Mouse (Mus musculus): Measurements from ENCODE around the gene Exd2. TPM values are rescaled to one million over a fixed set of nuclear protein-coding genes. Genes with fewer than 3 reads are reported as not detected.

The Exd2 gene
- 29.4 and 36.5 TPM in 2 replicates for polyA plus RNA-seq (2014; fragmentation: Nextera tagmentation; extraction: Ambion mirVana)

GRCm38 (mm10) chr12:80462942-80463651 lies at the start of gene Exd2:
Gene Exd2 (plus strand): TSS chr12:80463095.
- DNase-seq (ENCODE audit: low spot score) (peak; percentile 92), ATAC-seq (replicated peaks; ENCODE audit: low FRiP score, low TSS enrichment, low read depth) (peak; percentile 97)
- peak within 1 kb of the TSS; percentile 79 for H3K4me3 ChIP-seq (ENCODE audit: low read depth, low read length)
- no peaks in the 10 kb centered on the region for H3K27me3 ChIP-seq (replicated peaks; ENCODE audit: control insufficient read depth, insufficient read depth, low read length)
- H3K4me2 ChIP-seq (ENCODE audit: low read length): peak within 1 kb of the TSS; percentile 69
- H3K9ac ChIP-seq (ENCODE audit: low read length): peak within 1 kb of the TSS; percentile 75
- H3K4me1 ChIP-seq (replicated peaks; ENCODE audit: control insufficient read depth, insufficient read depth, low read length): peaks cover 5% of the 10 kb centered on the region; the same call in 1 of the 2 replicates
- H3K9me3 ChIP-seq (ENCODE audit: control insufficient read depth, low read length): no peaks in the 10 kb centered on the region
- H3K36me3 ChIP-seq (ENCODE audit: control insufficient read depth, insufficient read depth, low read length): no peaks in the 10 kb centered on the region
- peak within 1 kb of the TSS; percentile 77 for H3K27ac ChIP-seq (ENCODE audit: low read depth)
- WGBS: under 1% methylated on average over 44 of the region's 45 CpGs

GRCm38 (mm10) chr12:80415100-80415499 lies 47.8 kb upstream of the Exd2 start:
- no peaks in the 10 kb centered on the region for H3K4me1 ChIP-seq (replicated peaks; ENCODE audit: control insufficient read depth, insufficient read depth, low read length)
- no peak for DNase-seq (ENCODE audit: low spot score)
- 0 out of 2 replicates have a peak, but pooled peaks cover 11% of the 10 kb centered on the region for H3K9me3 ChIP-seq (ENCODE audit: control insufficient read depth, low read length)
- no peak overlapping the region for H3K4me2 ChIP-seq (ENCODE audit: low read length)
- H3K4me3 ChIP-seq (ENCODE audit: low read depth, low read length): no peak overlapping the region
- no peaks in the 10 kb centered on the region for H3K27me3 ChIP-seq (replicated peaks; ENCODE audit: control insufficient read depth, insufficient read depth, low read length)
- WGBS: 88% methylated on average over 2 of the region's 2 CpGs
- H3K36me3 ChIP-seq (ENCODE audit: control insufficient read depth, insufficient read depth, low read length): peaks cover 26% of the 10 kb centered on the region
- no peak overlapping the region for H3K9ac ChIP-seq (ENCODE audit: low read length)
- H3K27ac ChIP-seq (ENCODE audit: low read depth): no peak overlapping the region
- no peak for ATAC-seq (replicated peaks; ENCODE audit: low FRiP score, low TSS enrichment, low read depth)

- WGBS: 83% methylated on average over 3 of the region's 3 CpGs
- Histone ChIP-seq H3K27me3 (replicated peaks; ENCODE audit: control insufficient read depth, insufficient read depth, low read length) (no peaks in the 10 kb centered on the region), H3K27ac (ENCODE audit: low read depth) (no peak overlapping the region), H3K36me3 (ENCODE audit: control insufficient read depth, insufficient read depth, low read length) (peaks cover 18% of the 10 kb centered on the region; the same call in 1 of the 2 replicates), H3K9me3 (ENCODE audit: control insufficient read depth, low read length) (no peaks in the 10 kb centered on the region), H3K4me1 (replicated peaks; ENCODE audit: control insufficient read depth, insufficient read depth, low read length) (no peaks in the 10 kb centered on the region), H3K4me3 (ENCODE audit: low read depth, low read length) (no peak overlapping the region), H3K9ac (ENCODE audit: low read length) (no peak overlapping the region), H3K4me2 (ENCODE audit: low read length) (no peak overlapping the region)
- peak; percentile 7 for DNase-seq (ENCODE audit: low spot score)
- ATAC-seq (replicated peaks; ENCODE audit: low FRiP score, low TSS enrichment, low read depth): no peak
These were observed 35.2 kb upstream of the Exd2 start for GRCm38 (mm10) chr12:80427683-80428082.

- H3K27me3 ChIP-seq (replicated peaks; ENCODE audit: control insufficient read depth, insufficient read depth, low read length): no peaks in the 10 kb centered on the region
- no peak overlapping the region for H3K4me3 ChIP-seq (ENCODE audit: low read depth, low read length)
- H3K4me2 ChIP-seq (ENCODE audit: low read length): no peak overlapping the region
- WGBS: 63% methylated on average over 4 of the region's 4 CpGs
- no peaks in the 10 kb centered on the region for H3K9me3 ChIP-seq (ENCODE audit: control insufficient read depth, low read length)
- H3K27ac ChIP-seq (ENCODE audit: low read depth): no peak overlapping the region
- H3K36me3 ChIP-seq (ENCODE audit: control insufficient read depth, insufficient read depth, low read length): peaks cover 8% of the 10 kb centered on the region; the same call in 1 of the 2 replicates
- ATAC-seq (replicated peaks; ENCODE audit: low FRiP score, low TSS enrichment, low read depth): no peak
- H3K9ac ChIP-seq (ENCODE audit: low read length): no peak overlapping the region
- DNase-seq (ENCODE audit: low spot score): peak; percentile 46
- H3K4me1 ChIP-seq (replicated peaks; ENCODE audit: control insufficient read depth, insufficient read depth, low read length): peaks cover 9% of the 10 kb centered on the region; the same call in 1 of the 2 replicates
These were observed 29.6 kb upstream of the Exd2 start for GRCm38 (mm10) chr12:80433266-80433665.

GRCm38 (mm10) chr12:80434601-80434960 lies 28.3 kb upstream of the Exd2 start:
- Histone ChIP-seq H3K27ac (ENCODE audit: low read depth) (peak overlapping the region; percentile 94), H3K4me3 (ENCODE audit: low read depth, low read length) (peak overlapping the region; percentile 88), H3K4me2 (ENCODE audit: low read length) (peak overlapping the region; percentile 58), H3K27me3 (replicated peaks; ENCODE audit: control insufficient read depth, insufficient read depth, low read length) (no peaks in the 10 kb centered on the region), H3K4me1 (replicated peaks; ENCODE audit: control insufficient read depth, insufficient read depth, low read length) (peaks cover 9% of the 10 kb centered on the region; the same call in 1 of the 2 replicates), H3K36me3 (ENCODE audit: control insufficient read depth, insufficient read depth, low read length) (peaks cover 4% of the 10 kb centered on the region; the same call in 1 of the 2 replicates), H3K9me3 (ENCODE audit: control insufficient read depth, low read length) (no peaks in the 10 kb centered on the region), H3K9ac (ENCODE audit: low read length) (peak overlapping the region; percentile 82)
- 5% methylated on average over 9 of the region's 10 CpGs for WGBS
- ATAC-seq (replicated peaks; ENCODE audit: low FRiP score, low TSS enrichment, low read depth) (0 out of 2 replicates have a peak, but pooled peaks have one; percentile 1), DNase-seq (ENCODE audit: low spot score) (no peak)

- H3K4me2 ChIP-seq (ENCODE audit: low read length): peak overlapping the region; percentile 58
- ATAC-seq (replicated peaks; ENCODE audit: low FRiP score, low TSS enrichment, low read depth): peak; percentile 83
- under 1% methylated on average over 59 of the region's 64 CpGs for whole genome bisulfite sequencing
- peak overlapping the region; percentile 88 for H3K4me3 ChIP-seq (ENCODE audit: low read depth, low read length)
- no peaks in the 10 kb centered on the region for H3K9me3 ChIP-seq (ENCODE audit: control insufficient read depth, low read length)
- peak overlapping the region; percentile 82 for H3K9ac ChIP-seq (ENCODE audit: low read length)
- peak overlapping the region; percentile 94 for H3K27ac ChIP-seq (ENCODE audit: low read depth)
- H3K36me3 ChIP-seq (ENCODE audit: control insufficient read depth, insufficient read depth, low read length): peaks cover 4% of the 10 kb centered on the region; the same call in 1 of the 2 replicates
- peak; percentile 93 for DNase-seq (ENCODE audit: low spot score)
- H3K27me3 ChIP-seq (replicated peaks; ENCODE audit: control insufficient read depth, insufficient read depth, low read length): no peaks in the 10 kb centered on the region
- H3K4me1 ChIP-seq (replicated peaks; ENCODE audit: control insufficient read depth, insufficient read depth, low read length): peaks cover 9% of the 10 kb centered on the region; the same call in 1 of the 2 replicates
These were observed 27.8 kb upstream of the Exd2 start for GRCm38 (mm10) chr12:80434961-80435691.

GRCm38 (mm10) chr12:80435887-80436286 lies 27.0 kb upstream of the Exd2 start:
- H3K9me3 ChIP-seq (ENCODE audit: control insufficient read depth, low read length): no peaks in the 10 kb centered on the region
- DNase-seq (ENCODE audit: low spot score) (no peak), ATAC-seq (replicated peaks; ENCODE audit: low FRiP score, low TSS enrichment, low read depth) (no peak)
- peak overlapping the region; percentile 94 for H3K27ac ChIP-seq (ENCODE audit: low read depth)
- H3K36me3 ChIP-seq (ENCODE audit: control insufficient read depth, insufficient read depth, low read length): peaks cover 4% of the 10 kb centered on the region; the same call in 1 of the 2 replicates
- H3K4me1 ChIP-seq (replicated peaks; ENCODE audit: control insufficient read depth, insufficient read depth, low read length): peaks cover 9% of the 10 kb centered on the region; the same call in 1 of the 2 replicates
- no peaks in the 10 kb centered on the region for H3K27me3 ChIP-seq (replicated peaks; ENCODE audit: control insufficient read depth, insufficient read depth, low read length)
- WGBS: 2% methylated on average over 9 of the region's 10 CpGs
- H3K4me3 ChIP-seq (ENCODE audit: low read depth, low read length): peak overlapping the region; percentile 88
- H3K4me2 ChIP-seq (ENCODE audit: low read length): peak overlapping the region; percentile 58
- H3K9ac ChIP-seq (ENCODE audit: low read length): peak overlapping the region; percentile 82

GRCm38 (mm10) chr12:80436336-80436976 lies 26.4 kb upstream of the Exd2 start, which contains the start of gene Dcaf5:
Gene Dcaf5 (minus strand): TSS chr12:80436601.
- H3K36me3 ChIP-seq (ENCODE audit: control insufficient read depth, insufficient read depth, low read length): 0 out of 2 replicates have a peak, but pooled peaks cover 4% of the 10 kb centered on the region
- WGBS: 1% methylated on average over 77 of the region's 79 CpGs
- peak; percentile 85 for DNase-seq (ENCODE audit: low spot score)
- peak within 1 kb of the TSS; percentile 82 for H3K9ac ChIP-seq (ENCODE audit: low read length)
- H3K27me3 ChIP-seq (replicated peaks; ENCODE audit: control insufficient read depth, insufficient read depth, low read length): no peaks in the 10 kb centered on the region
- peak within 1 kb of the TSS; percentile 58 for H3K4me2 ChIP-seq (ENCODE audit: low read length)
- peak within 1 kb of the TSS; percentile 88 for H3K4me3 ChIP-seq (ENCODE audit: low read depth, low read length)
- H3K27ac ChIP-seq (ENCODE audit: low read depth): peak within 1 kb of the TSS; percentile 94
- H3K9me3 ChIP-seq (ENCODE audit: control insufficient read depth, low read length): no peaks in the 10 kb centered on the region
- ATAC-seq (replicated peaks; ENCODE audit: low FRiP score, low TSS enrichment, low read depth): peak; percentile 67
- peaks cover 9% of the 10 kb centered on the region; the same call in 1 of the 2 replicates for H3K4me1 ChIP-seq (replicated peaks; ENCODE audit: control insufficient read depth, insufficient read depth, low read length)
